Mouse (Mus musculus) ES-Bruce4 (cell line): Measurements from ENCODE around the gene Hoxa5.

Source experiments
- CTCF ChIP-seq: IDR thresholded peaks from one replicate; pipeline ENCODE4 v1.8.1; 2011; ENCODE audit warnings: low read depth, low read length
- EP300 ChIP-seq: IDR thresholded peaks from 2 replicates; pipeline ENCODE4 v1.6.1; 2011; ENCODE audit warnings: low read depth, low read length; ENCODE audit not compliant: insufficient read depth
- POLR2A ChIP-seq: IDR thresholded peaks from one replicate; pipeline ENCODE4 v1.8.1; 2011; ENCODE audit warnings: low read length; ENCODE audit not compliant: insufficient read depth

DNA sequence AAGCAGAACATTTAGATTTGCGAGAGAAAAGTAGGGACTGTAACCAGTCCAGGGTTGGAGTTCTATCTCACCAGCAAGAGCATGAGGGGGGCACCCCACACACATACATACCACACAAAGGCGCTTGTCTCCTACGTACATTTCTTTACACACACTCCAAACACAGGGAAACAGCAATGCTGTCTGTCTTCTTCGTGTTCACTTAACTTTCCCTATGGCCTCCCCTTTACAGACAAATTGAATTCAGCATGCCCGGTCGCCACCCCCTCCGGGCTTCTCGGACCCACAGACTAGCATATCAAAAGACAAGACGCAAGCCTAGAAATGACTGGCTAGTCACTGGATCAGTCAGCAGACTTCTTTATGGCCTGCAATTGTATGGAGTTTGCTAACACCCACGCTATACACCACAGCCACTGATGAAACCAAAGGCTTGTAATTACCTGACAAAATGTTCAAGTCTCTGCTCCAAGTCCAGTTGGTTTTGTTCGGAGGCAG lies 24.1 kb downstream of the Hoxa5 start:
- TF ChIP-seq CTCF (no peak), POLR2A (no peak), EP300 (no peak)
